Mouse (Mus musculus) hindbrain, embryonic 10.5 days (tissue): ENCODE measurements around the gene Insl5. TPM values are rescaled to one million over a fixed set of nuclear protein-coding genes. Genes with fewer than 3 reads are reported as not detected.

Source experiments
- polyA plus RNA-seq: library from polyadenylated mRNA; unstranded; fragments of >200 nt; fragmentation: Nextera tagmentation; extraction: Ambion mirVana; gene quantifications from 2 replicates; pipeline ENCODE4 v1.2.1, GENCODE M21; 2016

Insl5 gene
- polyA plus RNA-seq, 1 experiment from 2014 or later = not detected

Other genes starting within 250 kb of the Insl5 start
- 0.55 and 3.2 TPM in 2 replicates for gene Tctex1d1, start 48.2 kb downstream of the Insl5 start, polyA plus RNA-seq
- 29.6 and 34.8 TPM in 2 replicates for gene Mier1, start 87.5 kb upstream of the Insl5 start, polyA plus RNA-seq
- 4.6 and 5.6 TPM in 2 replicates for gene Wdr78, start 87.7 kb upstream of the Insl5 start, polyA plus RNA-seq
- gene Slc35d1, start 188.3 kb upstream of the Insl5 start, polyA plus RNA-seq = 8.0 and 10.2 TPM in 2 replicates